Mouse (Mus musculus): ENCODE data around the gene Rnf133.

The Rnf133 gene

GRCm38 (mm10) chr6:23650205-23650604 lies at the start of gene Rnf133:
Gene Rnf133, minus strand, starts transcription at chr6:23650305.
- no peak for DNase-seq (ENCODE audit: low read depth)

GRCm38 (mm10) chr6:23678172-23678571 lies 28.1 kb upstream of the Rnf133 start:
- DNase-seq (ENCODE audit: low read depth), result no peak

GRCm38 (mm10) chr6:23655036-23655435 lies 4.9 kb upstream of the Rnf133 start, which contains the start of gene Rnf148:
Gene Rnf148, minus strand, starts transcription at chr6:23655136.
- no peak for DNase-seq (ENCODE audit: low read depth)

- no peak for DNase-seq (ENCODE audit: low read depth)
These were observed 1.4 kb downstream of the Rnf133 start for GRCm38 (mm10) chr6:23648732-23649131.

- DNase-seq (ENCODE audit: low read depth), result no peak
These were observed 2.4 kb downstream of the Rnf133 start for GRCm38 (mm10) chr6:23647627-23648247.

- DNase-seq (ENCODE audit: low read depth), result no peak
These were observed 13.0 kb downstream of the Rnf133 start for GRCm38 (mm10) chr6:23637081-23637480.

GRCm38 (mm10) chr6:23635208-23635607 lies 14.9 kb downstream of the Rnf133 start:
- no peak for DNase-seq (ENCODE audit: low read depth)

- DNase-seq (ENCODE audit: low read depth), result no peak
These were observed 16.1 kb downstream of the Rnf133 start for GRCm38 (mm10) chr6:23634016-23634415.

- no peak for DNase-seq (ENCODE audit: low read depth)
These were observed 19.6 kb downstream of the Rnf133 start for GRCm38 (mm10) chr6:23630465-23630864.

Measured in c-Kit-positive CD71-positive TER-119-negative erythroid progenitor cells, embryonic 14.5 days (primary cell).